Mouse (Mus musculus): Measurements from ENCODE around the gene Hist3h2a. TPM values are rescaled to one million over a fixed set of nuclear protein-coding genes. Genes with fewer than 3 reads are reported as not detected.

The Hist3h2a gene
- total RNA-seq, 1 experiment = 161 TPM

DNA sequence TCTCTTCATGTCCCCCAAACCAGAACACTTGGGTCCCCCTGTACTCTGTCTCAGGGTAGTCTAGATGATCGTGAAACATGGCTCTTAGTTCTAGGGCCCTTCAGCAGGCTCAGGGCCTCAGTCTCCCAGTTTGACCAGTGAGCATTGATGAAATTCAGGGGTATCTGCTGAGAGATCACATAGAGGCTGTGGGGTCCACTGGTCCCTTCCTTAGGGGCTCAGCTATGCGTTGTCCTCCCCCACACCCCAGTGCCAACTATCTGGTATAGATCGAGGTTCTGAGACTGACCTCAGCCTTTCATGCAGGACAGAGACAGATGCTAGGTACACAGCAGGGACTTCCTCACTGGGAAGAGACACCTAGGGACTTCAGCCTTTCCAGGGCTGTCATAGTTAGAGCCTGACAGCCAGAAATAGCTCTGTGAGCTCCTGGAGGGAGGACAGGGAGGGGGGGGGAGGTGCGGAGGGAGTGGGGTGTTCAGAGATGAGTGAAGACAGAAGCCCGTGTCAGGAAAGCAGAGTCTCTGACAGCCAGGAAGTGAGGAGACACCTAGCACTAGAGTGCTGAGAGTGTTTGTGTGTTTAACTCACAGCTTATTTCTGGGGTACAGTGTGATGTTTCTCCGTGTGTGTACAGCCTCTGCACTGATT is 29.3 kb downstream of the Hist3h2a start:
- DNase-seq (ENCODE audit: low read depth, low spot score) = no peak
- Histone ChIP-seq H3K4me1 (ENCODE audit: control insufficient read depth in 2 of 2, insufficient read depth in 2 of 2, low read length in 2 of 2, poor library complexity in 1 of 2) (peaks cover 3 to 16% of the 10 kb centered on the region in 2 experiments; a peak in 3 of 4 replicates), H3K27ac (ENCODE audit: insufficient read depth, low read depth, low read length, poor library complexity, severe bottlenecking) (no peak overlapping the region), H3K4me3 (ENCODE audit: insufficient read depth in 1 of 2, low read depth in 1 of 2, low read length in 2 of 2, poor library complexity in 1 of 2, severe bottlenecking in 1 of 2) (no peak overlapping the region), H3K9ac (ENCODE audit: insufficient read depth, low read depth, low read length, poor library complexity, severe bottlenecking) (no peak overlapping the region), H3K9me3 (ENCODE audit: control insufficient read depth, insufficient read depth, low read depth, low read length) (no peaks in the 10 kb centered on the region), H3K36me3 (ENCODE audit: control insufficient read depth, insufficient read depth, low read length, poor library complexity, severe bottlenecking) (peaks cover 49% of the 10 kb centered on the region)
- no peak for TF ChIP-seq CHD2 (IDR thresholded peaks at IDR 0.05; ENCODE audit: low read depth, low read length)
- in situ Hi-C loops (cut with MboI; ENCODE audit: low sequenced_read_pairs in 2 of 2, unreplicated experiment in 2 of 2) = no loop called here

DNA sequence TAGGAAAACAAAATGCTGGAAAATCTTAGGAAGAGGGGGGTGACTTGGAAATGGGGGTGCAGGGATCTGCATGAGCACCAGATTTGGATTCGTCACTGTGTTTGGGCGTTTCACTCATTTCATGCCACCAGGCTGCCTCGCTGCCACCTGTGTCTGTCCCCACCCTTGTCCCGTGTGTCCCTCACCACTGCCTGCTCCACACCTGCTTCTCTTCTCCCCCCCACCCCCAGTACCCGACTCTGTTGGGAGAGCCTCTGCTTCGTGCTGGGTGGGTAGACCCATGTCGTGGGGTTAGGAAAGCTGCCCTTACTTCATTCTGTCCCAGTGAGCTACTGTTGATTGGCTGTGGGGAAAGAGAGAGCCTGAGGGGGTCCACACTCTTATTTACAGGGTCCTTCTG is 30.2 kb downstream of the Hist3h2a start:
- H3K4me1 ChIP-seq (ENCODE audit: control insufficient read depth in 2 of 2, insufficient read depth in 2 of 2, low read length in 2 of 2, poor library complexity in 1 of 2) = peaks cover 0 to 12% of the 10 kb centered on the region in 2 experiments; a peak in 2 of 4 replicates
- in situ Hi-C loops (cut with MboI; ENCODE audit: low sequenced_read_pairs in 2 of 2, unreplicated experiment in 2 of 2) = no loop called here
- peaks cover 56% of the 10 kb centered on the region for H3K36me3 ChIP-seq (ENCODE audit: control insufficient read depth, insufficient read depth, low read length, poor library complexity, severe bottlenecking)

DNA sequence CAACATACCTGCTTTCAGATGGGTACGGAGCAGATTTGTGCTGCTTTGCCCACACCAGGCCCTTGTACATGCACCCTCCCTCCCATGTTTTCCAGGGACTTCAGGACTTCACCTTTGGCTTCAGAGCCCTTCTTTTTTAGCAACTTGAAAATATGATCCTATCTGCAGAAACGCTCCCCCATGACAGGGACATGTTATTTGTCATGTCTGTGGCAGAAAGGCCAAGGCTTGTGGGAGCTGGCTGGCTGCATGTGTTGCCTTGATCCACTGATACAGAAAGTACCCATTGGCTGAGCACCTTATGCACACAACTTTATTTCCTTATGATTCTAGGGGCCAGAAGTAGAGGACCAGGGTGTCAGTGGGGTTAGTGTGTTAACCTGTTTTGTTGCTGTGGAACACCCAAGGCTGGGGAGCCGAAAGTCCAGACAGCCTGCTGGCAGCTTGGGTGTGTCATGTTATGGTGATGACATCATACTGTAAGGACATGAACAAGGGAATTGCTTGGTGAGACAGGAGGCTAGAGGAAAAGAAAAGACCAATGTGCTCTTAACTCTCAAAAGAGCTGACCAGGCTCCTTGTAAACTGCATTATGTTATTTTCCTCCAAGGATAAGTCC is 30.9 kb downstream of the Hist3h2a start:
- in situ Hi-C loops (cut with MboI; ENCODE audit: low sequenced_read_pairs in 2 of 2, unreplicated experiment in 2 of 2) = no loop called here
- peaks cover 57% of the 10 kb centered on the region for H3K36me3 ChIP-seq (ENCODE audit: control insufficient read depth, insufficient read depth, low read length, poor library complexity, severe bottlenecking)
- H3K4me1 ChIP-seq (ENCODE audit: control insufficient read depth in 2 of 2, insufficient read depth in 2 of 2, low read length in 2 of 2, poor library complexity in 1 of 2) = peaks cover 0 to 9% of the 10 kb centered on the region in 2 experiments; a peak in 1 of 4 replicates
- H3K27ac ChIP-seq (ENCODE audit: insufficient read depth, low read depth, low read length, poor library complexity, severe bottlenecking) = no peak overlapping the region
- TF ChIP-seq HCFC1 (IDR thresholded peaks at IDR 0.05; ENCODE audit: borderline replicate concordance, insufficient read depth, low read length) (no peak), CHD2 (IDR thresholded peaks at IDR 0.05; ENCODE audit: low read depth, low read length) (no peak), ZC3H11A (IDR thresholded peaks at IDR 0.05; ENCODE audit: borderline replicate concordance, low read depth, low read length) (no peak), MAFK (IDR thresholded peaks at IDR 0.05; ENCODE audit: insufficient read depth, low read depth, low read length) (no peak), ZNF384 (IDR thresholded peaks at IDR 0.05; ENCODE audit: low read depth, low read length) (no peak)
- DNase-seq (ENCODE audit: low read depth, low spot score) = no peak
- H3K9ac ChIP-seq (ENCODE audit: insufficient read depth, low read depth, low read length, poor library complexity, severe bottlenecking) = no peak overlapping the region
- H3K9me3 ChIP-seq (ENCODE audit: control insufficient read depth, insufficient read depth, low read depth, low read length) = no peaks in the 10 kb centered on the region
- no peak overlapping the region for H3K4me3 ChIP-seq (ENCODE audit: insufficient read depth in 1 of 2, low read depth in 1 of 2, low read length in 2 of 2, poor library complexity in 1 of 2, severe bottlenecking in 1 of 2)

More for the DNA sequence above, 30.2 kb downstream of the Hist3h2a start:
- DNase-seq (ENCODE audit: low read depth, low spot score) = no peak
- TF ChIP-seq HCFC1 (IDR thresholded peaks at IDR 0.05; ENCODE audit: borderline replicate concordance, insufficient read depth, low read length) = no peak
- TF ChIP-seq CHD2 (IDR thresholded peaks at IDR 0.05; ENCODE audit: low read depth, low read length) = no peak
- TF ChIP-seq ZC3H11A (IDR thresholded peaks at IDR 0.05; ENCODE audit: borderline replicate concordance, low read depth, low read length) = no peak
- no peak for TF ChIP-seq ZNF384 (IDR thresholded peaks at IDR 0.05; ENCODE audit: low read depth, low read length)
- no peak for TF ChIP-seq MAFK (IDR thresholded peaks at IDR 0.05; ENCODE audit: insufficient read depth, low read depth, low read length)
- Histone ChIP-seq H3K27ac (ENCODE audit: insufficient read depth, low read depth, low read length, poor library complexity, severe bottlenecking) (no peak overlapping the region), H3K4me3 (ENCODE audit: insufficient read depth in 1 of 2, low read depth in 1 of 2, low read length in 2 of 2, poor library complexity in 1 of 2, severe bottlenecking in 1 of 2) (no peak overlapping the region), H3K9ac (ENCODE audit: insufficient read depth, low read depth, low read length, poor library complexity, severe bottlenecking) (no peak overlapping the region), H3K9me3 (ENCODE audit: control insufficient read depth, insufficient read depth, low read depth, low read length) (no peaks in the 10 kb centered on the region)

DNA sequence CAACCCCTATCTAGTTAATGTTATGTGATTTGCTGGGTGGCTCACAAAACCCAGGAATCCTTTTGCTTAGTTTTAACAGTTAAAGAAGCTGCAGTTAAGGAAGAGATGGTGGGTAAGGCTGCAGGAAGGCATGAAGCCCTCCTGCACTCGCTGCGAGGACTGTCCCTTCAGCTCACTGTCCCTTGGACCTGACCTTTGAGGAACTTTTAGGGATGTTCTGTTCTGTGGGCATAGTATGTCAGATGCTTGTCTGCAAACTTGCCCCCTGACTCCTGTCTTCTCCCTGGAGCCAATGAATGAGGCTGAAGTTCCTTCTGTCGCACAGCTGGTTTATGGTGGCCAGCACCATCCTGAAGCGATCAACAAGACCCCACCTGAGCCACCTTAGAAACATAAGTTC is 34.7 kb downstream of the Hist3h2a start:
- no peak for TF ChIP-seq MAFK (IDR thresholded peaks at IDR 0.05; ENCODE audit: insufficient read depth, low read depth, low read length)
- TF ChIP-seq ZC3H11A (IDR thresholded peaks at IDR 0.05; ENCODE audit: borderline replicate concordance, low read depth, low read length) = no peak
- no peak for TF ChIP-seq CHD2 (IDR thresholded peaks at IDR 0.05; ENCODE audit: low read depth, low read length)
- no peak for TF ChIP-seq ZNF384 (IDR thresholded peaks at IDR 0.05; ENCODE audit: low read depth, low read length)
- peaks cover 38% of the 10 kb centered on the region for H3K36me3 ChIP-seq (ENCODE audit: control insufficient read depth, insufficient read depth, low read length, poor library complexity, severe bottlenecking)
- no peak overlapping the region for H3K4me3 ChIP-seq (ENCODE audit: insufficient read depth in 1 of 2, low read depth in 1 of 2, low read length in 2 of 2, poor library complexity in 1 of 2, severe bottlenecking in 1 of 2)
- no peak overlapping the region for H3K9ac ChIP-seq (ENCODE audit: insufficient read depth, low read depth, low read length, poor library complexity, severe bottlenecking)
- in situ Hi-C loops (cut with MboI; ENCODE audit: low sequenced_read_pairs in 2 of 2, unreplicated experiment in 2 of 2) = no loop called here
- no peak for DNase-seq (ENCODE audit: low read depth, low spot score)
- peaks cover 0 to 3% of the 10 kb centered on the region in 2 experiments; a peak in 1 of 4 replicates for H3K4me1 ChIP-seq (ENCODE audit: control insufficient read depth in 2 of 2, insufficient read depth in 2 of 2, low read length in 2 of 2, poor library complexity in 1 of 2)
- no peak overlapping the region for H3K27ac ChIP-seq (ENCODE audit: insufficient read depth, low read depth, low read length, poor library complexity, severe bottlenecking)
- H3K9me3 ChIP-seq (ENCODE audit: control insufficient read depth, insufficient read depth, low read depth, low read length) = no peaks in the 10 kb centered on the region

Data from ES-E14 (cell line).